Comparison of ENCODE assay signal across 1 mouse cellular context in the genomic region with DNA sequence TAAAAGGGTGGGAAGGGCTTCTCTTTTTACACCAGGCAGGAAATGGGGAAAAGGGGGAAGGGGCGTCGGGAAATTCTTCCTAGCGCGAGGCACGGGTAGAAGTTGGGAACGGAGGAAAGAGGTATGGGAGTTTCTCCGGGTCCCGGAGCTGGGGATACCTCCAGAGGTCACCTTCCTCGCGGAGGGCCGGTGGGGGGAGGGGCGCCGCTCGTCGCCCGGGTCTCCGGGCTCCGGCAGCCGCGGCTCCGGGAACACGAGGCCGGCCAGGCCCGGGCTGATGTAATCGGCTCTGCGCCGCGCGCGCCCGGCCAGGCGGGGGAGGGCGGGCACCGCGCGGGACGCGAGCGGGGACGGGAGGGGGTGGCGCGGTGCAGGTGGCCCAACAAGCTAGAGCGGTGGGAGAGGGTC.
TF ChIP-seq lines count a peak whose summit lies in the region.

No protein-coding gene starts in this region.

TF ChIP-seq in MEL, 35 proteins besides CTCF, POLR2A, EP300 and RAD21 (continued from another document):
- TF ChIP-seq POLR2AphosphoS2 (IDR thresholded peaks at IDR 0.05; ENCODE audit: low read length) (no peak), UBTF (IDR thresholded peaks at IDR 0.05; ENCODE audit: borderline replicate concordance, insufficient read depth, low read depth, low read length) (peak; percentile 90), SIN3A (IDR thresholded peaks at IDR 0.05; ENCODE audit: low read length) (no peak), TCF12 (IDR thresholded peaks at IDR 0.05; ENCODE audit: low read depth, low read length) (no peak), MYB (IDR thresholded peaks at IDR 0.05; ENCODE audit: low read depth, low read length) (no peak)
TF ChIP-seq in MEL: peak in this region for 6.
